Mouse (Mus musculus) ES-E14 (cell line): Measurements from ENCODE around the gene Zfp414. TPM values are rescaled to one million over a fixed set of nuclear protein-coding genes. Genes with fewer than 3 reads are reported as not detected.

ENCODE experiments used
- DNase-seq: peaks from one replicate; pipeline ENCODE4 v3.0.0-alpha.2; 2013; ENCODE audit warnings: low read depth, low spot score
- H3K27ac ChIP-seq: 2 replicates; pipeline ENCODE4 v1.5.1; 2012; ENCODE audit warnings: low read depth, mild to moderate bottlenecking, low read length, moderate library complexity, mixed read lengths; ENCODE audit not compliant: poor library complexity, insufficient read depth, severe bottlenecking
- H3K36me3 ChIP-seq: 2 replicates; pipeline ENCODE4 v1.6.1; 2012; ENCODE audit warnings: mild to moderate bottlenecking, low read length, moderate library complexity, mixed read lengths; ENCODE audit not compliant: control insufficient read depth, poor library complexity, insufficient read depth, severe bottlenecking
- H3K4me1 ChIP-seq, 2 experiments: fragments of 150-350 bp in 1 of 2; sonication (generic) in 1 of 2; 2 replicates each; pipeline ENCODE4 v1.6.1; 2012; ENCODE audit warnings: low read length in 2 of 2, mild to moderate bottlenecking in 1 of 2, mixed read lengths in 1 of 2; ENCODE audit not compliant: control insufficient read depth in 2 of 2, insufficient read depth in 2 of 2, poor library complexity in 1 of 2
- H3K4me3 ChIP-seq, 2 experiments: fragments of 150-350 bp in 1 of 2; sonication (generic) in 1 of 2; 2 replicates each; pipeline ENCODE4 v1.5.1; 2012; ENCODE audit warnings: low read length in 2 of 2, low read depth in 1 of 2, mild to moderate bottlenecking in 1 of 2, mixed read lengths in 1 of 2; ENCODE audit not compliant: insufficient read depth in 1 of 2, poor library complexity in 1 of 2, severe bottlenecking in 1 of 2
- H3K9ac ChIP-seq: 2 replicates; pipeline ENCODE4 v1.6.1; 2012; ENCODE audit warnings: low read depth, mild to moderate bottlenecking, low read length, mixed read lengths; ENCODE audit not compliant: poor library complexity, insufficient read depth, severe bottlenecking
- H3K9me3 ChIP-seq: fragments of 150-350 bp; sonication (generic); 2 replicates; pipeline ENCODE4 v1.6.1; 2012; ENCODE audit warnings: low read depth, mild to moderate bottlenecking, low read length; ENCODE audit not compliant: control insufficient read depth, insufficient read depth
- CHD2 ChIP-seq: IDR thresholded peaks from 2 replicates; pipeline ENCODE4 v1.6.1; 2014; ENCODE audit warnings: mild to moderate bottlenecking, low read depth, low read length, inconsistent platforms
- HCFC1 ChIP-seq: IDR thresholded peaks from 2 replicates; pipeline ENCODE4 v1.6.1; 2012; ENCODE audit warnings: low read length, inconsistent platforms, borderline replicate concordance; ENCODE audit not compliant: insufficient read depth
- MAFK ChIP-seq: IDR thresholded peaks from 2 replicates; pipeline ENCODE4 v1.6.1; 2014; ENCODE audit warnings: mild to moderate bottlenecking, low read depth, low read length, inconsistent platforms; ENCODE audit not compliant: insufficient read depth
- ZC3H11A ChIP-seq: IDR thresholded peaks from 2 replicates; pipeline ENCODE4 v1.6.1; 2012; ENCODE audit warnings: low read depth, mild to moderate bottlenecking, inconsistent platforms, low read length, borderline replicate concordance
- ZNF384 ChIP-seq: IDR thresholded peaks from 2 replicates; pipeline ENCODE4 v1.6.1; 2012; ENCODE audit warnings: low read depth, low read length, inconsistent platforms
- in situ Hi-C, 2 experiments: fragments of 600-800 bp; cut with MboI; formaldehyde crosslinking; loops; one replicate each; pipeline ENCODE4 v1.15.1; 2025; ENCODE audit warnings: low sequenced_read_pairs in 2 of 2, inconsistent platforms in 1 of 2; ENCODE audit not compliant: unreplicated experiment in 2 of 2
- total RNA-seq: library from RNA; depleted of rRNA; stranded (reverse); fragments of 300-350 nt; gene quantifications from 2 replicates; pipeline ENCODE4 v1.2.3, GENCODE M21; 2012

Zfp414 gene
- total RNA-seq, 1 experiment = 13.6 TPM

- Histone ChIP-seq H3K36me3 (peaks cover 45% of the 10 kb centered on the region), H3K27ac (no peak overlapping the region; the same call in 1 of the 2 replicates), H3K9me3 (no peaks in the 10 kb centered on the region), H3K4me1 (no peaks in the 10 kb centered on the region; a peak in 1 of 4 replicates), H3K9ac (peak overlapping the region; percentile 22), H3K4me3 (peak overlapping the region; percentile 40 to 42; a peak in 3 of 4 replicates)
- no peak for DNase-seq
- TF ChIP-seq HCFC1 (no peak), MAFK (no peak), ZC3H11A (no peak), ZNF384 (no peak), CHD2 (no peak)
- in situ Hi-C loops = no loop called here
These were observed 21.0 kb downstream of the Zfp414 start for GRCm38 (mm10) chr17:33649781-33650475.

GRCm38 (mm10) chr17:33666813-33667212 lies 37.9 kb downstream of the Zfp414 start:
- H3K4me1 ChIP-seq = no peaks in the 10 kb centered on the region
- no peak overlapping the region for H3K4me3 ChIP-seq
- TF ChIP-seq HCFC1 (no peak), CHD2 (no peak), ZNF384 (no peak), MAFK (no peak), ZC3H11A (no peak)
- DNase-seq = no peak
- H3K9me3 ChIP-seq = no peaks in the 10 kb centered on the region
- no peak overlapping the region for H3K9ac ChIP-seq
- in situ Hi-C loops = no loop called here
- H3K36me3 ChIP-seq = peaks cover 9% of the 10 kb centered on the region
- H3K27ac ChIP-seq = no peak overlapping the region

- H3K4me1 ChIP-seq = no peaks in the 10 kb centered on the region
- in situ Hi-C loops = no loop called here
- TF ChIP-seq MAFK (no peak), HCFC1 (no peak), CHD2 (no peak)
- no peak overlapping the region for H3K4me3 ChIP-seq
- H3K9ac ChIP-seq = no peak overlapping the region
- H3K36me3 ChIP-seq = peaks cover 7% of the 10 kb centered on the region
- no peaks in the 10 kb centered on the region for H3K9me3 ChIP-seq
- DNase-seq = no peak
- no peak overlapping the region for H3K27ac ChIP-seq
These were observed 40.8 kb downstream of the Zfp414 start for GRCm38 (mm10) chr17:33669681-33670080.

- Histone ChIP-seq H3K36me3 (peaks cover 8% of the 10 kb centered on the region), H3K4me3 (no peak overlapping the region), H3K27ac (no peak overlapping the region), H3K9ac (no peak overlapping the region), H3K9me3 (no peaks in the 10 kb centered on the region), H3K4me1 (no peaks in the 10 kb centered on the region)
- no peak for TF ChIP-seq HCFC1
- TF ChIP-seq ZC3H11A = no peak
- no peak for DNase-seq
- in situ Hi-C loops = no loop called here
These were observed 44.9 kb downstream of the Zfp414 start for GRCm38 (mm10) chr17:33673837-33674236.

GRCm38 (mm10) chr17:33675452-33675851 lies 46.6 kb downstream of the Zfp414 start:
- Histone ChIP-seq H3K4me1 (no peaks in the 10 kb centered on the region), H3K36me3 (peaks cover 8% of the 10 kb centered on the region), H3K4me3 (no peak overlapping the region), H3K9me3 (no peaks in the 10 kb centered on the region), H3K9ac (no peak overlapping the region), H3K27ac (no peak overlapping the region)
- no peak for TF ChIP-seq HCFC1
- TF ChIP-seq MAFK = no peak
- no peak for TF ChIP-seq ZC3H11A
- no peak for TF ChIP-seq ZNF384
- no peak for DNase-seq
- in situ Hi-C loops = no loop called here
